Mouse (Mus musculus): ENCODE results near the gene Foxj3. TPM values are rescaled to one million over a fixed set of nuclear protein-coding genes. Genes with fewer than 3 reads are reported as not detected.
A peak's percentile ranks its signal among the peaks of the same experiment; 100 is the strongest.

Gene Foxj3
- total and polyA plus RNA-seq, 3 experiments = 13.4 to 33.9 (median 15.3) TPM

GRCm38 (mm10) chr4:119490806-119491205 is 46.0 kb upstream of the Foxj3 start:
- Histone ChIP-seq H3K36me3 (replicated peaks in 1 of 2; ENCODE audit: control insufficient read depth in 1 of 2, insufficient read depth in 1 of 2, low read length in 1 of 2) (no peaks in the 10 kb centered on the region), H3K27me3 (replicated peaks) (peaks cover 9% of the 10 kb centered on the region), H3K9ac (ENCODE audit: insufficient read depth, low read depth) (no peak overlapping the region), H3K27ac (ENCODE audit: insufficient read depth, low read depth) (no peak overlapping the region), H3K9me3 (replicated peaks; ENCODE audit: low read length) (peaks cover 3% of the 10 kb centered on the region), H3K79me2 (replicated peaks; ENCODE audit: control insufficient read depth, extremely low read depth, insufficient read depth, poor library complexity, severe bottlenecking) (no peaks in the 10 kb centered on the region), H3K4me3 (replicated peaks in 1 of 3; ENCODE audit: low read depth in 2 of 3, low read length in 2 of 3, poor library complexity in 1 of 3) (no peak overlapping the region), H3K4me1 (ENCODE audit: control insufficient read depth in 1 of 2, insufficient read depth in 2 of 2) (peaks cover 4 to 11% of the 10 kb centered on the region in 2 experiments; a peak in 3 of 4 replicates), H3K4me2 (ENCODE audit: insufficient read depth, low read depth, poor library complexity, severe bottlenecking) (no peak overlapping the region)
- in situ Hi-C loops (cut with MboI; ENCODE audit: low pct_ligation_motif_present, low pct_unique_long_range_greater_than_20kb, low sequenced_read_pairs) = no loop called here
- dilution Hi-C loops (cut with MboI; ENCODE audit: extremely low pct_ligation_motif_present, extremely low pct_unique_long_range_greater_than_20kb, low sequenced_read_pairs) = no loop called here
- TF ChIP-seq CTCF (conservative IDR thresholded peaks at IDR 0.05 in 1 of 2, IDR thresholded peaks at IDR 0.05 in 1 of 2; ENCODE audit: low read depth in 2 of 2, low read length in 2 of 2) = peak; percentile 35 to 64; a peak in 3 of 4 replicates
- no peak for TF ChIP-seq USF1 (IDR thresholded peaks at IDR 0.05; ENCODE audit: low read depth, low read length)
- TF ChIP-seq RAD21 (IDR thresholded peaks at IDR 0.05; ENCODE audit: low read depth, low read length) = peak; percentile 58
- no peak for TF ChIP-seq PAX5 (IDR thresholded peaks at IDR 0.05; ENCODE audit: low read length)
- peak; percentile 55 for TF ChIP-seq SMC3 (IDR thresholded peaks at IDR 0.05; ENCODE audit: low read depth, low read length)
- DNase-seq (ENCODE audit: extremely low read depth) = peak; percentile 55

GRCm38 (mm10) chr4:119492291-119492932 is 44.4 kb upstream of the Foxj3 start, which contains the start of gene Rimkla:
Rimkla (minus strand) TSS chr4:119492628.
- no peak within 1 kb of the TSS for H3K27ac ChIP-seq (ENCODE audit: insufficient read depth, low read depth)
- no peaks in the 10 kb centered on the region for H3K79me2 ChIP-seq (replicated peaks; ENCODE audit: control insufficient read depth, extremely low read depth, insufficient read depth, poor library complexity, severe bottlenecking)
- DNase-seq (ENCODE audit: extremely low read depth) = peak; percentile 30
- peak within 1 kb of the TSS; percentile 57 for H3K4me2 ChIP-seq (ENCODE audit: insufficient read depth, low read depth, poor library complexity, severe bottlenecking)
- peaks cover 3% of the 10 kb centered on the region for H3K9me3 ChIP-seq (replicated peaks; ENCODE audit: low read length)
- in situ Hi-C loops (cut with MboI; ENCODE audit: low pct_ligation_motif_present, low pct_unique_long_range_greater_than_20kb, low sequenced_read_pairs) = no loop called here
- peak within 1 kb of the TSS; percentile 34; the same call in 1 of the 2 replicates for H3K9ac ChIP-seq (ENCODE audit: insufficient read depth, low read depth)
- H3K4me1 ChIP-seq (ENCODE audit: control insufficient read depth in 1 of 2, insufficient read depth in 2 of 2) = peaks cover 4 to 11% of the 10 kb centered on the region in 2 experiments; a peak in 3 of 4 replicates
- 0 out of 2 replicates have a peak, but pooled peaks have one; percentile 15 for TF ChIP-seq IRF4 (IDR thresholded peaks at IDR 0.05; ENCODE audit: low read depth, low read length)
- no peak for TF ChIP-seq E2F4 (IDR thresholded peaks at IDR 0.05; ENCODE audit: insufficient replicate concordance, low read depth, low read length)
- TF ChIP-seq UBTF (IDR thresholded peaks at IDR 0.05; ENCODE audit: low read depth, low read length) = peak; percentile 87; the same call in 1 of the 2 replicates
- TF ChIP-seq NELFE (IDR thresholded peaks at IDR 0.05; ENCODE audit: low read depth, low read length) = peak; percentile 48
- TF ChIP-seq GABPA (IDR thresholded peaks at IDR 0.05; ENCODE audit: insufficient replicate concordance, low read depth, low read length) = no peak
- TF ChIP-seq TCF12 (IDR thresholded peaks at IDR 0.05; ENCODE audit: low read depth, low read length) = peak; percentile 17; the same call in 1 of the 2 replicates
- no peak for TF ChIP-seq TBP (conservative IDR thresholded peaks at IDR 0.05; ENCODE audit: low read depth, low read length)
- no peak for TF ChIP-seq USF2 (conservative IDR thresholded peaks at IDR 0.05; ENCODE audit: low read depth, low read length)
- peak; percentile 45; the same call in 1 of the 2 replicates for TF ChIP-seq POLR2A (IDR thresholded peaks at IDR 0.05; ENCODE audit: low read depth, low read length)
- peak; percentile 55; the same call in 1 of the 2 replicates for TF ChIP-seq MAX (IDR thresholded peaks at IDR 0.05; ENCODE audit: low read length)
- 0 out of 2 replicates have a peak, but pooled peaks have one; percentile 37 for TF ChIP-seq ZMIZ1 (IDR thresholded peaks at IDR 0.05; ENCODE audit: low read depth, low read length)
- 0 out of 2 replicates have a peak, but pooled peaks have one; percentile 6 for TF ChIP-seq BHLHE40 (IDR thresholded peaks at IDR 0.05; ENCODE audit: low read depth, low read length)
- peak; percentile 72 for TF ChIP-seq NRF1 (IDR thresholded peaks at IDR 0.05; ENCODE audit: low read depth, low read length)
- no peak for TF ChIP-seq SIN3A (IDR thresholded peaks at IDR 0.05; ENCODE audit: low read length)
- TF ChIP-seq JUND (conservative IDR thresholded peaks at IDR 0.05; ENCODE audit: low read depth, low read length) = no peak
- TF ChIP-seq MYC (IDR thresholded peaks at IDR 0.05; ENCODE audit: low read depth, low read length) = no peak
- H3K36me3 ChIP-seq (replicated peaks in 1 of 2; ENCODE audit: control insufficient read depth in 1 of 2, insufficient read depth in 1 of 2, low read length in 1 of 2) = no peaks in the 10 kb centered on the region
- H3K4me3 ChIP-seq (replicated peaks in 1 of 3; ENCODE audit: low read depth in 2 of 3, low read length in 2 of 3, poor library complexity in 1 of 3) = peak within 1 kb of the TSS; percentile 35 to 77 (median 59)
- dilution Hi-C loops (cut with MboI; ENCODE audit: extremely low pct_ligation_motif_present, extremely low pct_unique_long_range_greater_than_20kb, low sequenced_read_pairs) = no loop called here
- peaks cover 9% of the 10 kb centered on the region for H3K27me3 ChIP-seq (replicated peaks)

All from CH12.LX (cell line).